Mouse (Mus musculus) CH12.LX (cell line): ENCODE data around the gene Pcdh9. TPM values are rescaled to one million over a fixed set of nuclear protein-coding genes. Genes with fewer than 3 reads are reported as not detected.

ENCODE experiments used
- DNase-seq: peaks from one replicate; pipeline ENCODE4 v3.0.0-alpha.2; 2013; ENCODE audit errors: extremely low read depth
- H3K27ac ChIP-seq: 2 replicates; pipeline ENCODE4 v1.5.1; 2012; ENCODE audit warnings: low read depth, mild to moderate bottlenecking, control low read depth, moderate library complexity; ENCODE audit not compliant: insufficient read depth
- H3K27me3 ChIP-seq: replicated peaks from 2 replicates; pipeline ENCODE3; 2012; ENCODE audit warnings: inconsistent platforms
- H3K36me3 ChIP-seq, 2 experiments: replicated peaks in 1 of 2; 2 replicates each; pipeline versions ENCODE3 to v1.6.1; 2012; ENCODE audit warnings: inconsistent platforms in 1 of 2, low read length in 1 of 2, mild to moderate bottlenecking in 1 of 2, mixed read lengths in 1 of 2, moderate library complexity in 1 of 2; ENCODE audit not compliant: control insufficient read depth in 1 of 2, insufficient read depth in 1 of 2
- H3K4me1 ChIP-seq, 2 experiments: 2 replicates each; pipeline ENCODE4 v1.6.1; 2012; ENCODE audit warnings: inconsistent platforms in 1 of 2, moderate library complexity in 1 of 2; ENCODE audit not compliant: insufficient read depth in 2 of 2, control insufficient read depth in 1 of 2
- H3K4me2 ChIP-seq: 2 replicates; pipeline ENCODE4 v1.6.1; 2012; ENCODE audit warnings: low read depth, mild to moderate bottlenecking, control low read depth; ENCODE audit not compliant: poor library complexity, insufficient read depth, severe bottlenecking
- H3K4me3 ChIP-seq, 3 experiments: fragments of 150-350 bp in 1 of 3; sonication (generic) in 1 of 3; replicated peaks in 1 of 3; 2 replicates each; pipeline versions ENCODE3 to v1.5.1; 2011 to 2012; ENCODE audit warnings: low read depth in 2 of 3, low read length in 2 of 3, mild to moderate bottlenecking in 2 of 3, moderate library complexity in 2 of 3, control low read depth in 1 of 3, improper control_type of control experiment in 1 of 3, inconsistent platforms in 1 of 3, mixed read lengths in 1 of 3; ENCODE audit not compliant: poor library complexity in 1 of 3
- H3K79me2 ChIP-seq: replicated peaks from 2 replicates; pipeline ENCODE4 v1.6.1; 2012; ENCODE audit warnings: mild to moderate bottlenecking, moderate library complexity; ENCODE audit not compliant: control insufficient read depth, poor library complexity, insufficient read depth, severe bottlenecking; ENCODE audit errors: extremely low read depth
- H3K9ac ChIP-seq: 2 replicates; pipeline ENCODE4 v1.6.1; 2012; ENCODE audit warnings: low read depth, mild to moderate bottlenecking, control low read depth, moderate library complexity; ENCODE audit not compliant: insufficient read depth
- H3K9me3 ChIP-seq: replicated peaks from 2 replicates; pipeline ENCODE3; 2012; ENCODE audit warnings: low read length, inconsistent platforms, mixed read lengths
- CTCF ChIP-seq, 2 experiments: IDR thresholded peaks in 1 of 2; conservative IDR thresholded peaks in 1 of 2; 2 replicates each; pipeline ENCODE4 v1.5.1; 2011 to 2012; ENCODE audit warnings: low read depth in 2 of 2, low read length in 2 of 2, improper control_type of control experiment in 1 of 2, inconsistent platforms in 1 of 2, mild to moderate bottlenecking in 1 of 2, moderate library complexity in 1 of 2
- E2F4 ChIP-seq: IDR thresholded peaks from 2 replicates; pipeline ENCODE4 v1.6.1; 2011; ENCODE audit warnings: low read depth, low read length, improper control_type of control experiment; ENCODE audit not compliant: insufficient replicate concordance
- ELF1 ChIP-seq: IDR thresholded peaks from 2 replicates; pipeline ENCODE4 v1.6.1; 2014; ENCODE audit warnings: low read depth, mild to moderate bottlenecking, inconsistent platforms, low read length, improper control_type of control experiment
- EP300 ChIP-seq: IDR thresholded peaks from 2 replicates; pipeline ENCODE4 v1.6.1; 2011; ENCODE audit warnings: low read length, improper control_type of control experiment
- IRF4 ChIP-seq: IDR thresholded peaks from 2 replicates; pipeline ENCODE4 v1.6.1; 2014; ENCODE audit warnings: low read depth, mild to moderate bottlenecking, inconsistent platforms, low read length, improper control_type of control experiment
- JUND ChIP-seq: conservative IDR thresholded peaks from 2 replicates; pipeline ENCODE4 v1.6.1; 2011; ENCODE audit warnings: low read depth, low read length, improper control_type of control experiment
- KAT2A ChIP-seq: IDR thresholded peaks from 2 replicates; pipeline ENCODE4 v1.6.1; 2012; ENCODE audit warnings: low read length, improper control_type of control experiment, inconsistent platforms; ENCODE audit not compliant: insufficient replicate concordance
- MAFK ChIP-seq: IDR thresholded peaks from 2 replicates; pipeline ENCODE4 v1.6.1; 2011; ENCODE audit warnings: low read length, improper control_type of control experiment; ENCODE audit not compliant: insufficient replicate concordance
- MAX ChIP-seq: IDR thresholded peaks from 2 replicates; pipeline ENCODE4 v1.6.1; 2011; ENCODE audit warnings: low read length, improper control_type of control experiment
- MAZ ChIP-seq: IDR thresholded peaks from 2 replicates; pipeline ENCODE4 v1.6.1; 2012; ENCODE audit warnings: low read depth, mild to moderate bottlenecking, inconsistent platforms, low read length, improper control_type of control experiment, moderate library complexity
- NELFE ChIP-seq: IDR thresholded peaks from 2 replicates; pipeline ENCODE4 v1.6.1; 2011; ENCODE audit warnings: low read depth, low read length, improper control_type of control experiment
- NRF1 ChIP-seq: IDR thresholded peaks from 2 replicates; pipeline ENCODE4 v1.6.1; 2014; ENCODE audit warnings: low read depth, mild to moderate bottlenecking, inconsistent platforms, low read length, improper control_type of control experiment, moderate library complexity
- POLR2AphosphoS2 ChIP-seq: IDR thresholded peaks from 2 replicates; pipeline ENCODE4 v1.6.1; 2011; ENCODE audit warnings: low read depth, low read length, improper control_type of control experiment
- RCOR1 ChIP-seq: conservative IDR thresholded peaks from 2 replicates; pipeline ENCODE4 v1.6.1; 2012; ENCODE audit warnings: low read depth, mild to moderate bottlenecking, inconsistent platforms, low read length, improper control_type of control experiment
- SIN3A ChIP-seq: IDR thresholded peaks from 2 replicates; pipeline ENCODE4 v1.6.1; 2012; ENCODE audit warnings: low read length, improper control_type of control experiment, inconsistent platforms
- TBP ChIP-seq: conservative IDR thresholded peaks from 2 replicates; pipeline ENCODE4 v1.6.1; 2011; ENCODE audit warnings: low read depth, low read length, improper control_type of control experiment
- TCF12 ChIP-seq: IDR thresholded peaks from 2 replicates; pipeline ENCODE4 v1.6.1; 2014; ENCODE audit warnings: low read depth, mild to moderate bottlenecking, inconsistent platforms, low read length, improper control_type of control experiment
- UBTF ChIP-seq: IDR thresholded peaks from 2 replicates; pipeline ENCODE4 v1.6.1; 2012; ENCODE audit warnings: low read depth, mild to moderate bottlenecking, inconsistent platforms, low read length, improper control_type of control experiment, moderate library complexity
- ZC3H11A ChIP-seq: IDR thresholded peaks from 2 replicates; pipeline ENCODE4 v1.6.1; 2012; ENCODE audit warnings: low read depth, mild to moderate bottlenecking, inconsistent platforms, low read length, improper control_type of control experiment
- ZMIZ1 ChIP-seq: IDR thresholded peaks from 2 replicates; pipeline ENCODE4 v1.6.1; 2012; ENCODE audit warnings: low read depth, mild to moderate bottlenecking, inconsistent platforms, low read length, improper control_type of control experiment
- dilution Hi-C: fragments of 300-500 bp; cut with MboI; formaldehyde crosslinking; loops from 2 replicates; pipeline ENCODE4 v1.14.3; 2020; ENCODE audit warnings: low sequenced_read_pairs; ENCODE audit not compliant: extremely low pct_unique_long_range_greater_than_20kb, extremely low pct_ligation_motif_present
- in situ Hi-C: fragments of 300-500 bp; cut with MboI; formaldehyde crosslinking; loops from 3 replicates; pipeline ENCODE4 v1.14.3; 2019; ENCODE audit warnings: low sequenced_read_pairs, low pct_ligation_motif_present, low pct_unique_long_range_greater_than_20kb, mixed read lengths
- polyA plus RNA-seq: library from polyadenylated mRNA; unstranded; fragments of >175 nt; gene quantifications from 2 replicates; pipeline ENCODE4 v1.2.1, GENCODE M21; 2012; ENCODE audit warnings: low read depth; ENCODE audit not compliant: insufficient read length
- total RNA-seq, 2 experiments: library from RNA; depleted of rRNA; stranded (reverse); fragments of 300-350 nt in 1 of 2; fragments of >200 nt in 1 of 2; gene quantifications; 2 replicates each; pipeline ENCODE4 v1.2.3; 2012 to 2014

Pcdh9 gene
- total and polyA plus RNA-seq, 3 experiments = not detected

DNA sequence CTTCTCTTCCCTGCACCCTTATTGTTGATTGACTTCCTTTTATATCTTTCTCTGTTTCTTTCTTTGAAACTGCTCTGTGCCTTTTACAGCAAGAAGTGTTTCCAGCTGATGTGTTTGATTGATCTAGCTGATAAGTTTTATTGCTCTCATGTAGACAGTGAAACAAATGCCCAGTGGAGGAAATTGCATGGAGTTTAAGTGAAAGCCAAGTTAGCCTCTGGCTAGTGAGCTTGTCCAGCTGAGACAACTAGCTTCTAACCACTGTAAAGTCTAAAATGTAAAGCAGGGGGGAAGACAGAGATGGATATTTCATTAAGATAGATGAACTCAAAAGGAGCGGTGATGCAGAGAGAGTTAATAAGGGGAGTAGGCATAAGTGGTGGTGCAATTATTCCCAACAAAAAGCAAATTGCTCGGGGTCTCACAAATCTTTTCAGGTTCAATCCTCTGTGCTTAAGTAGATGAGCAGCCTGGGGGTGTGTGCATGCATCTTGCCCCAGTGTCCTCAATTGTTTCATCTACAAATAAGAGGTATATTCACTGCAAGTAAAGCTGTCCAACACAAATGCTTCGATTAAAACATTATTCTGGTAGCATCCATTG lies 47.7 kb downstream of the Pcdh9 start:
- H3K27me3 ChIP-seq = no peaks in the 10 kb centered on the region
- H3K4me2 ChIP-seq = no peak overlapping the region
- no peak overlapping the region for H3K27ac ChIP-seq
- H3K4me3 ChIP-seq = no peak overlapping the region
- H3K9me3 ChIP-seq = peaks cover 11% of the 10 kb centered on the region
- TF ChIP-seq CTCF (conservative IDR thresholded peaks at IDR 0.05 in 1 of 2, IDR thresholded peaks at IDR 0.05 in 1 of 2; ENCODE audit: low read depth in 2 of 2, low read length in 2 of 2) (no peak), EP300 (no peak), MAFK (no peak), MAZ (no peak), KAT2A (no peak), NELFE (no peak), ELF1 (no peak), NRF1 (no peak), RCOR1 (no peak), TBP (no peak), IRF4 (no peak), JUND (no peak), E2F4 (no peak)
- H3K4me1 ChIP-seq = no peaks in the 10 kb centered on the region
- dilution Hi-C loops (no loop called here), in situ Hi-C loops (no loop called here)
- DNase-seq = no peak
- no peaks in the 10 kb centered on the region for H3K36me3 ChIP-seq
- H3K79me2 ChIP-seq = no peaks in the 10 kb centered on the region
- no peak overlapping the region for H3K9ac ChIP-seq

DNA sequence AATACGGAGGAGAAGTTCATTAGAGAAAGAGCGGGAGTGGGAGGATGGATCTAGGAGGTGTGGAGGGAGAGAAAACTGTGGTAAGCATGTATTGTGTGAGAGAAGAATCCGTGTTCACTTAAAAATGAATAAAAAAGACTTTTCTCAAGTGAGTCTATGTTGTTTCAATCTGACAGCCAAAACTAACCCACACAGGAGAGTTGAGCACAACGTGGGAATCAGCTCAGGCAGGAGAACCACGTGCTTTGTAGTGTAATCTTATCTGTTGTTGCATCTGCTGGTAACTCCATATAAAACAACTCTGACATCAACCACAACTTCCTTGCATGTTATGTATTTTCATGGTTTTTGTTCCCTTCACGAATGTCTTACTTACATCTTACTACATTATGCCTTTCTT lies 58.0 kb downstream of the Pcdh9 start:
- in situ Hi-C loops (no loop called here), dilution Hi-C loops (no loop called here)
- no peak overlapping the region for H3K4me2 ChIP-seq
- no peak overlapping the region for H3K4me3 ChIP-seq
- no peaks in the 10 kb centered on the region for H3K4me1 ChIP-seq
- peaks cover 13% of the 10 kb centered on the region for H3K9me3 ChIP-seq
- no peaks in the 10 kb centered on the region for H3K79me2 ChIP-seq
- no peaks in the 10 kb centered on the region for H3K36me3 ChIP-seq
- no peak overlapping the region for H3K27ac ChIP-seq
- TF ChIP-seq SIN3A (no peak), MAX (no peak), JUND (no peak), POLR2AphosphoS2 (no peak), ZMIZ1 (no peak), ELF1 (no peak), ZC3H11A (no peak), TCF12 (no peak), UBTF (no peak)
- H3K27me3 ChIP-seq = no peaks in the 10 kb centered on the region
- no peak overlapping the region for H3K9ac ChIP-seq
- no peak for DNase-seq
